Mouse (Mus musculus) c-Kit-positive CD71-positive TER-119-positive erythroid progenitor cells, embryonic 14.5 days (primary cell): ENCODE measurements around the gene Rhog.

Source experiments
- DNase-seq: peaks from one replicate; pipeline ENCODE4 v3.0.0-alpha.2; 2013; ENCODE audit warnings: low spot score

Gene Rhog

GRCm38 (mm10) chr7:102250631-102251214, 5.1 kb downstream of the Rhog start:
- DNase-seq = peak; percentile 84

GRCm38 (mm10) chr7:102249896-102250630, 5.8 kb downstream of the Rhog start:
- DNase-seq = peak; percentile 69

GRCm38 (mm10) chr7:102249531-102249895, 6.3 kb downstream of the Rhog start:
- no peak for DNase-seq

- DNase-seq = peak; percentile 33
Measured at GRCm38 (mm10) chr7:102248691-102249404, 7.0 kb downstream of the Rhog start.

GRCm38 (mm10) chr7:102246956-102247797, 8.7 kb downstream of the Rhog start:
- no peak for DNase-seq

GRCm38 (mm10) chr7:102246265-102246664, 9.6 kb downstream of the Rhog start:
- DNase-seq = no peak

- no peak for DNase-seq
Measured at GRCm38 (mm10) chr7:102245775-102246174, 10.1 kb downstream of the Rhog start.

GRCm38 (mm10) chr7:102244782-102245535, 10.9 kb downstream of the Rhog start:
- DNase-seq = no peak

- DNase-seq = no peak
Measured at GRCm38 (mm10) chr7:102243870-102244269, 12.0 kb downstream of the Rhog start.

- DNase-seq = no peak
Measured at GRCm38 (mm10) chr7:102242917-102243316, 12.9 kb downstream of the Rhog start.

GRCm38 (mm10) chr7:102242371-102242770, 13.5 kb downstream of the Rhog start:
- DNase-seq = no peak

GRCm38 (mm10) chr7:102239591-102239990, 16.3 kb downstream of the Rhog start:
- no peak for DNase-seq

- DNase-seq = no peak
Measured at GRCm38 (mm10) chr7:102238686-102239286, 17.1 kb downstream of the Rhog start.

- no peak for DNase-seq
Measured at GRCm38 (mm10) chr7:102233059-102233458, 22.8 kb downstream of the Rhog start.

GRCm38 (mm10) chr7:102229814-102230213, 26.0 kb downstream of the Rhog start:
- no peak for DNase-seq

- no peak for DNase-seq
Measured at GRCm38 (mm10) chr7:102228049-102228670, 27.7 kb downstream of the Rhog start.

GRCm38 (mm10) chr7:102226051-102226450, 29.8 kb downstream of the Rhog start:
- no peak for DNase-seq

- no peak for DNase-seq
Measured at GRCm38 (mm10) chr7:102223883-102224738, 31.7 kb downstream of the Rhog start.

GRCm38 (mm10) chr7:102222830-102223556, 32.9 kb downstream of the Rhog start:
- DNase-seq = no peak
